Mouse (Mus musculus) cerebellum, adult 2 months (tissue): ENCODE data around the gene Fam69b.

ENCODE experiments used
- CTCF ChIP-seq: fragments of 200-500 bp; IDR thresholded peaks from 2 replicates; pipeline ENCODE4 v1.5.1; 2011; ENCODE audit warnings: low read depth, mild to moderate bottlenecking, control low read depth, low read length, moderate library complexity, borderline replicate concordance; ENCODE audit not compliant: insufficient read depth
- POLR2A ChIP-seq: fragments of 200-500 bp; IDR thresholded peaks from 2 replicates; pipeline ENCODE4 v1.6.1; 2011; ENCODE audit warnings: low read length, control low read depth, borderline replicate concordance; ENCODE audit not compliant: insufficient read depth

DNA sequence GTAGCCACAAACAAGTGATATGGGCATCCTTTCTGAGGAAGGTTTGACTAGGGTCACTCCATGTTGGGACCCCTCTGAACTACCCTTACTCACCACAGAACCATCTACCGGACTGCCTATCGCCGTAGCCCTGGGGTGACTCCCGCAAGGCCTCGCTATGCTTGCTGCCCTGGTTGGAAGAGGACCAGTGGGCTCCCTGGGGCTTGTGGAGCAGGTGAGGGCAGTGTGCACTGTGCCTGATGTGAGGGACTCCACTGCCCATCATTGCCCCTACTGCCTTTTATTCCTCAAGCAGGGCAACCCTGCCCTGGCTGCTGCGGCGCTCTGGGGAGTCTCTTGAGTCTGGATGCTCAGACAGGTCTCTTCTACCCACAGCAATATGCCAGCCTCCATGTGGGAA, 38.0 kb upstream of the Fam69b start:
- TF ChIP-seq POLR2A: no peak
- no peak for TF ChIP-seq CTCF
